Mouse (Mus musculus) spleen, postnatal 10 days (tissue): ENCODE data around the gene Ahcy.
"Not testable (repeated sequence)": the region's sequence is repeated elsewhere in the genome, so short reads cannot be mapped to it uniquely, and the experiment has no call there.

Experiments used
- DNase-seq, 2 experiments: peaks; one replicate each; pipeline ENCODE4 v3.0.0; 2021 to 2022; ENCODE audit warnings: low spot score in 2 of 2

The Ahcy gene

DNA sequence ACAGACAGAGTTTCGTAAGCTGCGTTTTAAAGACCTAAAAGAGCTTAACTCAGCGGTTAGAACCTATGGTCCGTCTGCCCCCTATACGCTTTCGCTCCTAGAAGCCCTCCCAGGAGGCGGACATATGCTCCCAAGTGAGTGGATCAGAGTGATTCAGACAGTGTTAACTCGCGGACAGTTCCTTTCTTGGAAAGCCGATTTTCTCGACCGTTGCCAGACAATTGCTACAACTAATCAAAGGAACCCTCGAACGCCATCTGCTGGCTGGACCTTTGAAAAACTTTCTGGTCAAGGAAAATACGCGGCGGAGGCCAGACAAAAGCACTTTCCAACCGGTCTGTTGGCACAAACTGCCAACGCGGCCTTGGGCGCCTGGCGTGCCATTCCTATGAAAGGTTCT, 54.6 kb downstream of the Ahcy start:
- peak; percentile 79 to 91 for DNase-seq

DNA sequence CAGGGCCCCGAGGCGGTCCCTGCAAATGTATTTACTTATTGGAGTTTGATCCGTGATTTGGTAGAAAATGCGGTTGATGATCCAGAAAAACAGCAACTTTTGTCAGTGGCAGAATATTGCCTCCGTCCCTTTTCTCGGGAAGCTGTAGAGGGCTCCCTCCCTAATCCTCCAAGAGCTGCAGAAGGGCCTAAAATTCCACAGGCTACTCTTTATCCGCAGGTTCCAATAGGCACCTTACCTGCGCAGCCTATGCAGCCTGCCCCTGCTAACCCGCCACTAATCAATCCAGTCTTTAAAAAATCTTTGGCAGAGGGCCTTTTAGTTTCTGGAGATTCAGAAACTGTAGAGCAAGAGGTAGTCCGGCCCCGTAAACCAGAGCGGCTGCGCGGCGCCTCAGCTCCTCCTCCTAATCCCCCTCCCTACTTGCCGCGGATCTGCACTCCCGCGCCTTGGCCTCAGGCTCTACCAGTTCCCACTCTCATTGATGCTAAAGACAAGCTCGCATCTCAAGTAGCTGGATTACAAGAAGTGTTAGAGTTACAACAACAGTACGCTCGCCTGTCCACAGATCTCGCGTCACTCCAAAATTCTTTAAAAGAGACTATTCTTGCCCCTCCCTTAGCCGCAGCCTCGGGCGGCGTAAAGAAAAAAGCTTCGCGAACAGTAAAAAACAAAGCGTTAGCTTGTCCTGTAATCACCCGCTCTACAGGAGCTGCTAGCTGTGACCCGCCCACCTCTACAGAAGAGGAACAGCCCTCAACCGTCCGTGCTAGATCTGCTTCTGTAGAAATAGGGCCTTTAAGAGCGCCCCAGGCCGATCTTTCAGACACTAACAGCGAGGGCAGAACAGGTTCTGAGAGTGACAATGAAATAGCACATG, 55.3 kb downstream of the Ahcy start:
- peak; percentile 43 to 70 for DNase-seq

DNA sequence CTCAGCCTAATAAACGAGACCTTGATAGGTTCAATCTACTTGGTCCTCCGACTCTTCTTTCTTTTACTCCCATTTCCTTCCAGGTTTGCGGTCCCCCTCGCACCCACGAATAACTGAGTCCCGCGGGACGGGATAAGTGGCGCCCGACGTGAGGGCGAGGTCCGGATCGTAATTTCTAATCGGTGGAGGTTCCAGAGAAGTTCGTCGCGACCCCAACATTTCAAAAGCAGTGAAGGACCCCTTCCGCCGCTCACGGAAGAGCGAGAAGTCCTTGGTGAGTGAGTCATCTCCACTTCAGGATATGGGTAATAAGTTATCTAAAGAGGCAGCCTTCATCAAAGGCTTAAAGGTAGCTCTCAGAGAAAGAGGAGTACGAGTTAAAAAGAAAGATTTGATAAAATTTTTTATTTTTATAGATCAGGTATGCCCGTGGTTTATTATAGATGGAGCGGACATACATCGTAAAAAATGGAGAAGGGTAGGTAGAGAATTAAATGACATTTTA, 56.0 kb downstream of the Ahcy start, which contains the start of gene Gm14226:
TSS of gene Gm14226 (plus strand) at position 16 of the 505 bp plus-strand sequence.
- DNase-seq = not testable (repeated sequence)

DNA sequence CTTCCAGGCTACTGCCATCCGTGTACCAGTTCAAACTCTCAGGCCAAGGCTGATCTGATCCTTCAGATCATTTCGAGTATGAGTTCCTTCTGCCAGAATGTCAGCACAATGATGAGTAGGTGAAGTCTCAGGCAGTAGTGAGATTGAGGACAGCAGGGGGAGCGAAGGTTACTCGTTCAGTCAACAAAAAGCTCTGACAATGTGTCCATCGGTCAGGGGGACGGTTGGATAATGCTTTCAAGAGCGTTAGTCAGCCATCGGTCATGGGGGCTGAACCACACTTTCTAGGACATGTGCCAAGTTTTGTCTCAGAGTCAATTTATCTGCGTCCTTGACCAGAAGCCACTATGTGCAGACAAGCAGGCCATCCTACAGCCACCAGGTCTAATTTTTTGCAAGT, 57.5 kb downstream of the Ahcy start:
- not testable (repeated sequence) for DNase-seq

DNA sequence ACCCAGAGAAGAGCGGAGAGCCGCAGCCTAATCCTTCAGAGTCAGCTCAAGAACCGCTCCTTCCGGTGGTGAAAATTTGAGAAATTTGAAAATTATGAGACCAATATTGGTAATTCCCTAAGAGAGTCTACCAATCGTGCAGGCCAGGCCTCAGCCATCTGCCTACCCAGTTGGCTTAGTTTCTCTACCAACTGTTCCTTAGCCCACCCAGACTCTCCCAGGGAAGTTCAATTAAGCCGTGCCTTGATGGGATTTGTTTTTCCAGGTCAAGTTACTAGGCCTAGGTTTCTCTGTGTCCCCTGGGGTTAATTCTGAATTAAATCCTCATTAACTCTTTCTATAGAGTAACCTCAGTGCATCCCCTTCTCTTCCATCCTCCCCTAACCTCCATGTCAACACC, 61.3 kb downstream of the Ahcy start:
- DNase-seq = no peak

DNA sequence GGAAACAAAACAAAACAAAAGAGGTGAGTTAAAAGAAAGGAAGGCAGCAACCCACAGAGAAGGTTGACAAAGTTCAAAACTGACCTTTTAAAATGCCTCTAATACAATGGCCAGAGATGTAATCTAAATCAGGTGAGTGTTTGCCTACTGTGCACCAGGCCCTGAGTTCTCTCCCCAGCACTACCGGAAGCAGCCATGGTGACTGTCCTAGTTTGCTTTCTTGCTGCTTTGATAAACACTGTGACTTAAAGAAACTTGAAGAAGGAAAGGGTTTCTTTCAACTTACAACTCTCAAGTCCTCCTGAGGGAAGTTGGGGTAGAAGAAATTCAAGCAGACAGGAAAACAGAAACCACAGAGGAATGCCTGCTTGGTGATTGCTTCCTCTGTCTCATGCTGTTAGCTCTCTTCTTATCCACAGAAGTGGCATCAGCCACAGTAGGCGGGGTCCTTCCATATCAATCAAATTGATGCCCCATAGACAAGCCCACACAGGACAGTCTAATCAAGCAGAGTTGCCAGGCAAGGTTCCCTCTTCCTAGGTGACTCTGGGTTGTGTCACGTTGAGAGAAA, 63.1 kb downstream of the Ahcy start:
- DNase-seq = peak in 1 of 2 experiments; percentile 25
